Mouse (Mus musculus) lung, postnatal 4 days (tissue): ENCODE data around the gene E330034G19Rik.

Experiments used
- DNase-seq, 2 experiments: peaks; one replicate each; pipeline ENCODE4 v3.0.0; 2021

The E330034G19Rik gene

GRCm38 (mm10) chr14:24358295-24358951 lies 65.4 kb downstream of the E330034G19Rik start:
- peak; percentile 33 to 37 for DNase-seq
